Mouse (Mus musculus) cerebellum, adult 9-11 months (tissue): ENCODE data around the gene Mast4.

ENCODE experiments used
- DNase-seq: peaks from one replicate; pipeline ENCODE4 v3.0.0; 2022

Gene Mast4

GRCm38 (mm10) chr13:103115116-103115515 is 219.2 kb downstream of the Mast4 start:
- DNase-seq: no peak

GRCm38 (mm10) chr13:103114274-103114673 is 220.0 kb downstream of the Mast4 start:
- peak; percentile 62 for DNase-seq

GRCm38 (mm10) chr13:103109872-103110271 is 224.4 kb downstream of the Mast4 start:
- DNase-seq: peak; percentile 50

GRCm38 (mm10) chr13:103107362-103107761 is 226.9 kb downstream of the Mast4 start:
- DNase-seq: no peak

GRCm38 (mm10) chr13:103102598-103102997 is 231.7 kb downstream of the Mast4 start:
- DNase-seq: no peak

- DNase-seq: peak; percentile 12
These were observed 237.7 kb downstream of the Mast4 start for GRCm38 (mm10) chr13:103096346-103097150.

GRCm38 (mm10) chr13:103095491-103095890 is 238.8 kb downstream of the Mast4 start:
- DNase-seq: no peak

- no peak for DNase-seq
These were observed 239.7 kb downstream of the Mast4 start for GRCm38 (mm10) chr13:103094595-103094994.

GRCm38 (mm10) chr13:103093713-103094112 is 240.6 kb downstream of the Mast4 start:
- DNase-seq: no peak

- no peak for DNase-seq
These were observed 248.7 kb downstream of the Mast4 start for GRCm38 (mm10) chr13:103085540-103086121.

GRCm38 (mm10) chr13:103082891-103083290 is 251.4 kb downstream of the Mast4 start:
- DNase-seq: no peak

- DNase-seq: no peak
These were observed 254.5 kb downstream of the Mast4 start for GRCm38 (mm10) chr13:103079806-103080205.

- no peak for DNase-seq
These were observed 255.5 kb downstream of the Mast4 start for GRCm38 (mm10) chr13:103078815-103079214.

GRCm38 (mm10) chr13:103073461-103073860 is 260.8 kb downstream of the Mast4 start:
- DNase-seq: no peak

- no peak for DNase-seq
These were observed 262.5 kb downstream of the Mast4 start for GRCm38 (mm10) chr13:103071783-103072182.

- DNase-seq: no peak
These were observed 266.6 kb downstream of the Mast4 start for GRCm38 (mm10) chr13:103067581-103068166.

- DNase-seq: no peak
These were observed 268.9 kb downstream of the Mast4 start for GRCm38 (mm10) chr13:103065437-103065836.

GRCm38 (mm10) chr13:103061680-103062079 is 272.6 kb downstream of the Mast4 start:
- no peak for DNase-seq

- no peak for DNase-seq
These were observed 274.2 kb downstream of the Mast4 start for GRCm38 (mm10) chr13:103059995-103060652.

GRCm38 (mm10) chr13:103056451-103056850 is 277.8 kb downstream of the Mast4 start:
- DNase-seq: no peak

- DNase-seq: no peak
These were observed 281.6 kb downstream of the Mast4 start for GRCm38 (mm10) chr13:103052661-103053060.

GRCm38 (mm10) chr13:103048954-103049353 is 285.3 kb downstream of the Mast4 start:
- no peak for DNase-seq

- DNase-seq: no peak
These were observed 290.6 kb downstream of the Mast4 start for GRCm38 (mm10) chr13:103043692-103044091.
